Mouse (Mus musculus) CD4-positive naive resting alpha-beta T cell, adult 76 days (primary cell): ENCODE results near the gene A030003K21Rik. TPM values are rescaled to one million over a fixed set of nuclear protein-coding genes. Genes with fewer than 3 reads are reported as not detected.

ENCODE experiments used
- total RNA-seq: library from RNA; stranded (reverse); gene quantifications from one replicate; pipeline ENCODE4 v1.2.4, GENCODE M21; 2023

The A030003K21Rik gene
- not detected for total RNA-seq

GRCm38 (mm10) chr1:82943295-82943694 lies at the start of gene A030003K21Rik:
A030003K21Rik (minus strand) TSS chr1:82943388.

GRCm38 (mm10) chr1:82959870-82960385 lies 16.7 kb upstream of the A030003K21Rik start, which contains the start of gene Gm47955:
Gm47955 (plus strand) TSS chr1:82960286.

GRCm38 (mm10) chr1:82955913-82956312 lies 12.7 kb upstream of the A030003K21Rik start, which contains the start of gene Gm7544:
Gm7544 (minus strand) TSS chr1:82956013.

GRCm38 (mm10) chr1:82931326-82931725 lies 11.9 kb downstream of the A030003K21Rik start, which contains the start of gene Gm6217:
Gm6217 (minus strand) TSS chr1:82931399.

GRCm38 (mm10) chr1:82924650-82925049 lies 18.5 kb downstream of the A030003K21Rik start, which contains the start of gene A030014E15Rik:
A030014E15Rik (plus strand) TSS chr1:82924917.

GRCm38 (mm10) chr1:82913025-82913424 lies 30.2 kb downstream of the A030003K21Rik start, which contains the start of gene A030005L19Rik:
A030005L19Rik (plus strand) TSS chr1:82913325.

Other genes with a start within 250 kb of the A030003K21Rik start
- 111 TPM for gene Mff, start 218.5 kb downstream of the A030003K21Rik start, total RNA-seq
- not detected for gene Tm4sf20, start 174.9 kb downstream of the A030003K21Rik start, total RNA-seq
- not detected for gene Gm47791, start 172.1 kb downstream of the A030003K21Rik start, total RNA-seq
- 84.8 TPM for gene Agfg1, start 103.9 kb downstream of the A030003K21Rik start, total RNA-seq
- 3.5 TPM for gene A030005L19Rik, start 30.1 kb downstream of the A030003K21Rik start, total RNA-seq
- not detected for gene A030014E15Rik, start 18.5 kb downstream of the A030003K21Rik start, total RNA-seq
- gene Gm6217, start 12.0 kb downstream of the A030003K21Rik start, total RNA-seq = not detected
- not detected for gene Gm7544, start 12.6 kb upstream of the A030003K21Rik start, total RNA-seq
- not detected for gene Gm47955, start 16.9 kb upstream of the A030003K21Rik start, total RNA-seq
- not detected for gene Gm47959, start 57.2 kb upstream of the A030003K21Rik start, total RNA-seq
- gene Slc19a3, start 95.1 kb upstream of the A030003K21Rik start, total RNA-seq = not detected
- not detected for gene Krtap28-10, start 99.1 kb upstream of the A030003K21Rik start, total RNA-seq
- not detected for gene Gm47969, start 101.5 kb upstream of the A030003K21Rik start, total RNA-seq
- gene A030005K14Rik, start 116.0 kb upstream of the A030003K21Rik start, total RNA-seq = not detected
- gene Krtap28-13, start 117.5 kb upstream of the A030003K21Rik start, total RNA-seq = not detected
- gene Ccl20, start 173.4 kb upstream of the A030003K21Rik start, total RNA-seq = not detected
- gene Daw1, start 216.4 kb upstream of the A030003K21Rik start, total RNA-seq = not detected